Mouse (Mus musculus) midbrain, embryonic 12.5 days (tissue): ENCODE measurements around the gene Atoh7. TPM values are rescaled to one million over a fixed set of nuclear protein-coding genes. Genes with fewer than 3 reads are reported as not detected.

Experiments
- ATAC-seq: fragments of 200-750 bp; cut with Nextera tagmentation; 2 replicates; pipeline ENCODE4 v1.8.0; 2017; ENCODE audit warnings: low read depth, moderate TSS enrichment, moderate library complexity; ENCODE audit not compliant: low FRiP score
- H3K27ac ChIP-seq: fragments of 300-500 bp; sonication (generic); replicated peaks from 2 replicates; pipeline ENCODE4 v1.5.1; 2016; ENCODE audit warnings: mild to moderate bottlenecking
- H3K27me3 ChIP-seq: fragments of 300-500 bp; sonication (generic); 2 replicates; pipeline ENCODE4 v1.6.1; 2016; ENCODE audit warnings: mild to moderate bottlenecking
- H3K36me3 ChIP-seq: fragments of 300-500 bp; sonication (generic); 2 replicates; pipeline ENCODE4 v1.6.1; 2016
- H3K4me1 ChIP-seq: fragments of 300-500 bp; sonication (generic); 2 replicates; pipeline ENCODE4 v1.6.1; 2016
- H3K4me2 ChIP-seq: fragments of 300-500 bp; sonication (generic); replicated peaks from 2 replicates; pipeline ENCODE4 v1.6.1; 2016; ENCODE audit warnings: mild to moderate bottlenecking, moderate library complexity
- H3K4me3 ChIP-seq: fragments of 300-500 bp; sonication (generic); 2 replicates; pipeline ENCODE4 v1.5.1; 2016; ENCODE audit warnings: mild to moderate bottlenecking
- H3K9ac ChIP-seq: fragments of 300-500 bp; sonication (generic); replicated peaks from 2 replicates; pipeline ENCODE4 v1.6.1; 2016; ENCODE audit warnings: mild to moderate bottlenecking, moderate library complexity
- H3K9me3 ChIP-seq: fragments of 300-500 bp; sonication (generic); 2 replicates; pipeline ENCODE4 v1.6.1; 2016; ENCODE audit warnings: mild to moderate bottlenecking
- WGBS: fragments of 180-500 bp; shearing (Covaris S2); methylation state at CpG from one replicate; pipeline ENCODE4 v1.1.7; 2016; 5-methylcytosine and 5-hydroxymethylcytosine counted together
- polyA plus RNA-seq: library from polyadenylated mRNA; unstranded; fragments of >200 nt; fragmentation: Nextera tagmentation; extraction: Ambion mirVana; gene quantifications from 2 replicates; pipeline ENCODE4 v1.2.1, GENCODE M21; 2016

The Atoh7 gene
- polyA plus RNA-seq, 1 experiment from 2014 or later, result 0.70 TPM

- Histone ChIP-seq H3K4me2 (no peak overlapping the region), H3K4me1 (peaks cover 5% of the 10 kb centered on the region; the same call in 1 of the 2 replicates), H3K36me3 (no peaks in the 10 kb centered on the region), H3K27ac (no peak overlapping the region), H3K27me3 (no peaks in the 10 kb centered on the region), H3K4me3 (no peak overlapping the region), H3K9ac (no peak overlapping the region), H3K9me3 (no peaks in the 10 kb centered on the region)
- 85% methylated on average over 9 of the region's 9 CpGs for WGBS
- ATAC-seq, result no peak
These were observed 34.9 kb upstream of the Atoh7 start for GRCm38 (mm10) chr10:63064516-63064915.

GRCm38 (mm10) chr10:63065561-63065960 lies 33.9 kb upstream of the Atoh7 start:
- 60% methylated on average over 8 of the region's 8 CpGs for WGBS
- H3K27me3 ChIP-seq, result no peaks in the 10 kb centered on the region

GRCm38 (mm10) chr10:63065988-63066387 lies 33.5 kb upstream of the Atoh7 start:
- Histone ChIP-seq H3K4me3 (no peak overlapping the region), H3K27me3 (no peaks in the 10 kb centered on the region), H3K36me3 (no peaks in the 10 kb centered on the region), H3K27ac (no peak overlapping the region), H3K9ac (no peak overlapping the region), H3K4me1 (peaks cover 5% of the 10 kb centered on the region; the same call in 1 of the 2 replicates), H3K9me3 (no peaks in the 10 kb centered on the region), H3K4me2 (no peak overlapping the region)
- WGBS, result 2% methylated on average over 5 of the region's 5 CpGs
- peak; percentile 90 for ATAC-seq

More at GRCm38 (mm10) chr10:63065561-63065960, 33.9 kb upstream of the Atoh7 start:
- no peaks in the 10 kb centered on the region for H3K9me3 ChIP-seq
- no peak overlapping the region for H3K27ac ChIP-seq
- H3K4me2 ChIP-seq, result no peak overlapping the region
- peaks cover 5% of the 10 kb centered on the region; the same call in 1 of the 2 replicates for H3K4me1 ChIP-seq
- H3K36me3 ChIP-seq, result no peaks in the 10 kb centered on the region
- H3K4me3 ChIP-seq, result no peak overlapping the region
- no peak for ATAC-seq
- H3K9ac ChIP-seq, result no peak overlapping the region

DNA sequence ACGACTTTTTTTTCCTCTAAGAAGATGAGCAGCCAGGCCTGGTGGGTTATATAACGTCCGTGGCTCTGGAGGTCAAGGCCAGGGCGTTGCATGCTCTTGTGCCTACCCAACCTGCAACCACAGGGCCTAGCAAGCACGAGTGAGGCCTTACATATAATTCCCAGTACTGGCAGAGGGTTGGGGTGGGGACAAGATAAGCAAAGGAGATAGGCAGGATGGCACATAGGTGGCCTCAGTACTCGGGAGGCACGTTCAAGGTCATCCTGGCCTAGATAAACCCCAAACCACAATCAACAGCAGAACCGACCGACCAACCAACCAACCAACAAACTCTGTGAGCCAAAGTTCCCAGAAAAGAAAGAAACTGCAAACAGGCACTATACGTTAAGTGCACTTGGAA lies 13.1 kb upstream of the Atoh7 start:
- no peak overlapping the region for H3K4me2 ChIP-seq
- no peaks in the 10 kb centered on the region for H3K27me3 ChIP-seq
- 83% methylated on average over 10 of the region's 10 CpGs for whole genome bisulfite sequencing
- H3K36me3 ChIP-seq, result no peaks in the 10 kb centered on the region
- H3K9ac ChIP-seq, result no peak overlapping the region
- peaks cover 19% of the 10 kb centered on the region for H3K4me1 ChIP-seq
- no peak overlapping the region for H3K27ac ChIP-seq
- no peak for ATAC-seq
- no peak overlapping the region for H3K4me3 ChIP-seq
- H3K9me3 ChIP-seq, result no peaks in the 10 kb centered on the region

- H3K9ac ChIP-seq, result peak overlapping the region; percentile 32; the same call in 1 of the 2 replicates
- peak overlapping the region; percentile 52 for H3K27ac ChIP-seq
- H3K4me2 ChIP-seq, result peak overlapping the region; percentile 51
- peaks cover 19% of the 10 kb centered on the region for H3K4me1 ChIP-seq
- no peaks in the 10 kb centered on the region for H3K9me3 ChIP-seq
- no peaks in the 10 kb centered on the region for H3K36me3 ChIP-seq
- peak; percentile 64 for ATAC-seq
- peak overlapping the region; percentile 27 for H3K4me3 ChIP-seq
- no peaks in the 10 kb centered on the region for H3K27me3 ChIP-seq
- 23% methylated on average over 8 of the region's 8 CpGs for WGBS
These were observed 10.2 kb upstream of the Atoh7 start for GRCm38 (mm10) chr10:63089103-63089757.

GRCm38 (mm10) chr10:63089758-63090571 lies 9.5 kb upstream of the Atoh7 start:
- 3% methylated on average over 26 of the region's 26 CpGs for WGBS
- Histone ChIP-seq H3K4me1 (peaks cover 19% of the 10 kb centered on the region), H3K4me2 (peak overlapping the region; percentile 51), H3K4me3 (peak overlapping the region; percentile 27), H3K27ac (peak overlapping the region; percentile 52), H3K36me3 (no peaks in the 10 kb centered on the region), H3K9ac (peak overlapping the region; percentile 32; the same call in 1 of the 2 replicates), H3K27me3 (no peaks in the 10 kb centered on the region), H3K9me3 (no peaks in the 10 kb centered on the region)
- peak; percentile 35; the same call in 1 of the 2 replicates for ATAC-seq

- Histone ChIP-seq H3K4me2 (no peak overlapping the region), H3K4me3 (no peak overlapping the region), H3K9me3 (no peaks in the 10 kb centered on the region), H3K27ac (no peak overlapping the region), H3K36me3 (no peaks in the 10 kb centered on the region), H3K4me1 (peaks cover 19% of the 10 kb centered on the region), H3K27me3 (no peaks in the 10 kb centered on the region), H3K9ac (no peak overlapping the region)
- ATAC-seq, result no peak
- 78% methylated on average over 7 of the region's 7 CpGs for WGBS
These were observed 7.5 kb upstream of the Atoh7 start for GRCm38 (mm10) chr10:63091915-63092314.

DNA sequence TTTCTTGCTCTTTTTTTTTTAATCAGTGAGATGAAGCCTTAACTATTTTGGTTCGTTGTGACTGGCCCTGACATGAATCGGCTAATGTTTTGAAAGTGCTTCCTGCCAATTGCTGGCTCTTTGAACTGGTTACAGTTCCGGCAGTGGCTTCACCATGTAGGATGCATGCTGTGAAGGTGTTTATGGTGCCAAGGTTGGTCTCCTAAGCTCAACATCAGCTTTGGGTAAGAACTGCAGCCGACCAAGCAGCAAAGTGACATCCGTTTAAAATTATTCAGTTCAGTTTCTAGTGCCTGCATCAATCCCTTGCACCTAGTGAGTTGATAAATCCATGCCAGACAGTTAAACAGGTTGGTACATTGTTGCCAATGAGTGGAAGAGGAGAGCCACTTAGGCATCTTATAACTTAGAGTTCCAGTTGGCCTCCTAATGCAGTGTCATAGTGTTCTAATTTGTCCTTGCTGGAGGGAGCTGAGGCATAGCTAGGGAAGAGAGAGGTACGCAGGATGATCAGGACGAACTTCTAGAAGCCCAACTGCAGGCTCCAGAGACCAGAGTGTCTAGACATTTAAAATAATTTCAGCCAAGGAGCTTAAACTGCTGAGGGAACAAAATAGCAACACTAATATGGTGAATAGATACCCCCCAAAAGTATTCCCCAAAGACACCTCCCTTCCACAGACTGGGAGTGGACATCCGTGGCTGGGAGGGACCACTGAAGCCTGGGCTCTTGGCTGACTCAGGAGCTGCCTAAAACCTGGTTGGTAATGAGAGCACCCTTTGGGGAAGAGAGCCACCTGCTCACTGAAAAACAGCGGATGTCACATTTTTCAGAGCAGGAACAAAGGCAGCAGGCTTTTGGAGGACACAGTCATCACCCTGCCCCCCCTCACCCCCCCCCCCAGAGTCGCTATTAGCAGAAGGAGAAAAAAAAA lies 6.6 kb upstream of the Atoh7 start:
- no peaks in the 10 kb centered on the region for H3K9me3 ChIP-seq
- no peak overlapping the region for H3K4me3 ChIP-seq
- no peak overlapping the region for H3K9ac ChIP-seq
- peaks cover 5% of the 10 kb centered on the region; the same call in 1 of the 2 replicates for H3K27me3 ChIP-seq
- no peak for ATAC-seq
- WGBS, result 74% methylated on average over 10 of the region's 10 CpGs
- H3K4me1 ChIP-seq, result peaks cover 19% of the 10 kb centered on the region
- no peak overlapping the region for H3K4me2 ChIP-seq
- no peaks in the 10 kb centered on the region for H3K36me3 ChIP-seq
- no peak overlapping the region for H3K27ac ChIP-seq

- 83% methylated on average over 2 of the region's 2 CpGs for WGBS
- Histone ChIP-seq H3K9me3 (no peaks in the 10 kb centered on the region), H3K4me3 (no peak overlapping the region)
These were observed 2.7 kb upstream of the Atoh7 start for GRCm38 (mm10) chr10:63096757-63097156.

DNA sequence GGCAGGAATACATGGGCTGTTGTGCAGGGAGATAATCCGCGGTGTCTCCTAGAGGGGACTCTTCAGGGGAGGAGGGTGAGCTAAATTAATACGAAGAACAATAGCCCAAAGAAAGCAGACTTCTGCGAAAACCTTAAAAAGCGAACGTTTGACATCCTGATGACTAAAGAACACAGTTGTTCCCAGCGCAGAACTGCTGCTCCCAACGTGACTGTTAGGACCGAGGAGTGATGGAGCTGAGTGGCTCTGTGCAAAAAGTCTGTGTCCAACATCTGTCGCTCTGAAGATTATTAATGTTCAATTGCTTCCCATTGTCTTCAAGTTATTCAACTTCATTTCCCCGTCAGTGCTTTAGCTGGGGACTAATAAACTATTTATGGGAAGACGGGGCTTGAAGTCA lies 1.3 kb upstream of the Atoh7 start:
- peaks cover 21% of the 10 kb centered on the region for H3K27me3 ChIP-seq
- no peak overlapping the region for H3K9ac ChIP-seq
- no peaks in the 10 kb centered on the region for H3K9me3 ChIP-seq
- H3K27ac ChIP-seq, result no peak overlapping the region
- no peak overlapping the region for H3K4me2 ChIP-seq
- peaks cover 10% of the 10 kb centered on the region for H3K4me1 ChIP-seq
- ATAC-seq, result no peak
- no peaks in the 10 kb centered on the region for H3K36me3 ChIP-seq
- no peak overlapping the region for H3K4me3 ChIP-seq
- 56% methylated on average over 12 of the region's 12 CpGs for WGBS

More at GRCm38 (mm10) chr10:63096757-63097156, 2.7 kb upstream of the Atoh7 start:
- H3K9ac ChIP-seq, result no peak overlapping the region
- no peak overlapping the region for H3K27ac ChIP-seq
- peaks cover 10% of the 10 kb centered on the region for H3K4me1 ChIP-seq
- H3K36me3 ChIP-seq, result no peaks in the 10 kb centered on the region
- peaks cover 21% of the 10 kb centered on the region for H3K27me3 ChIP-seq
- no peak overlapping the region for H3K4me2 ChIP-seq
- no peak for ATAC-seq

- no peaks in the 10 kb centered on the region for H3K9me3 ChIP-seq
- H3K4me1 ChIP-seq, result peaks cover 10% of the 10 kb centered on the region
- H3K4me2 ChIP-seq, result peak overlapping the region; percentile 94
- peak overlapping the region; percentile 55 for H3K4me3 ChIP-seq
- H3K27me3 ChIP-seq, result peaks cover 21% of the 10 kb centered on the region
- H3K27ac ChIP-seq, result no peak overlapping the region
- ATAC-seq, result peak; percentile 85
- H3K9ac ChIP-seq, result peak overlapping the region; percentile 60
- under 1% methylated on average over 61 of the region's 62 CpGs for WGBS
- no peaks in the 10 kb centered on the region for H3K36me3 ChIP-seq
These were observed 601 bp downstream of the Atoh7 start for GRCm38 (mm10) chr10:63099941-63100562.
